Mouse (Mus musculus): ENCODE measurements around the gene Zdhhc19.

- TF ChIP-seq CTCF (IDR thresholded peaks at IDR 0.05; ENCODE audit: low read depth, low read length) (peak; percentile 57), POLR2A (IDR thresholded peaks at IDR 0.05; ENCODE audit: insufficient read depth, low read length) (no peak), EP300 (IDR thresholded peaks at IDR 0.05; ENCODE audit: insufficient read depth, low read depth, low read length) (no peak)
Measured at GRCm38 (mm10) chr16:32457589-32458386, 38.3 kb upstream of the Zdhhc19 start.
